Mouse (Mus musculus): ENCODE data around the gene Hist1h1c. TPM values are rescaled to one million over a fixed set of nuclear protein-coding genes. Genes with fewer than 3 reads are reported as not detected.

Hist1h1c gene
- total RNA-seq, 1 experiment from 2014 or later: 345 TPM

DNA sequence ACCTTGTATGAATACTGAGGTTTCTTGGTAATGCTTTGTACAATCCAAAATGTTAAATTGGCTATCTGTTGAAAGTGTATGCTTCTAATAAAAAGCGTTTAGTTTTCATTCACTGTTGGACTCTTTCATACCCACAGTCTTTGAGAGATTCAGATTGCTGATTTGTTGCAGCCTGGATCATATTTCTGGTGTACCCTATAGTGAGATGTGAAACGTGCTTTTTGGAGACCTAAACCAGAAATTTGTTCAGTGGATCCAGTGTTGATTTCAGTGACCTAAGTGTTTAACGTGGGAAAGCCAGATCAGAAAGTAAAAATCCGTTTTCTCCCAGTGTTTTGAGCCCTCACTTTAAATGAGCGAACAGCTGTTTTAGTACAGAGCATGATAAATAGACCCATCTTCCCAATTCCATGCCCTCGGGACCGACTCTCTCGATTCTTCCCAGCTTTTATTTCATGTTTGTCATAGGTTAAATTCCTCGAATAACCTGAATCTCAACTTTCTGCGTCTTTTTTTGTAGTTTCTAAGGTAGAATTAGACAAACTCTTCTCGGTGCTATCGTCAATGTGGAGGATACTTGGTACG, 1.7 kb downstream of the Hist1h1c start:
- ATAC-seq (replicated peaks in 1 of 2; ENCODE audit: insufficient read depth in 1 of 2, low FRiP score in 2 of 2, low TSS enrichment in 1 of 2, low read depth in 1 of 2, poor library complexity in 2 of 2, severe bottlenecking in 2 of 2): no peak

- ATAC-seq (replicated peaks in 1 of 2; ENCODE audit: insufficient read depth in 1 of 2, low FRiP score in 2 of 2, low TSS enrichment in 1 of 2, low read depth in 1 of 2, poor library complexity in 2 of 2, severe bottlenecking in 2 of 2): no peak
Measured at GRCm38 (mm10) chr13:23740910-23741309, 2.3 kb downstream of the Hist1h1c start.

DNA sequence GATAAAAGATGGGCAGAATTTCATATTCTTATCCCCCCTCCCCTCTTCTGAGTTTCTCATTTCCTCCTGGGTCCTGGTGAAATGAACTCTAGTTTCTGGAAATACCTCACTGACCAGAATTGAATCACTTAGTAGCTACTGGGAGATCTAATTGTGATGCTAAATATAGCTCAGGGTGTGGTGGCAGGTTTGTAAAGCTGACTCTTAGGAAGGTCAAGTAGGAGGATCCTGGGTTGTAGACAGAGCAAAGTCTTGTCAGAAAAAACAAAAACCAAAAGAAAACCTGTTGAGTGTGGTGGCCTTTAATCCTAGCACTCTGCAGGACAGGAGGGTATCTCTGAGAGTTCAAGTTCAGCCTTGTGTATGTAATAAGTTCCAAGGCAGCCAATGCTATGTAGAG, 3.4 kb downstream of the Hist1h1c start:
- ATAC-seq (replicated peaks in 1 of 2; ENCODE audit: insufficient read depth in 1 of 2, low FRiP score in 2 of 2, low TSS enrichment in 1 of 2, low read depth in 1 of 2, poor library complexity in 2 of 2, severe bottlenecking in 2 of 2): no peak

DNA sequence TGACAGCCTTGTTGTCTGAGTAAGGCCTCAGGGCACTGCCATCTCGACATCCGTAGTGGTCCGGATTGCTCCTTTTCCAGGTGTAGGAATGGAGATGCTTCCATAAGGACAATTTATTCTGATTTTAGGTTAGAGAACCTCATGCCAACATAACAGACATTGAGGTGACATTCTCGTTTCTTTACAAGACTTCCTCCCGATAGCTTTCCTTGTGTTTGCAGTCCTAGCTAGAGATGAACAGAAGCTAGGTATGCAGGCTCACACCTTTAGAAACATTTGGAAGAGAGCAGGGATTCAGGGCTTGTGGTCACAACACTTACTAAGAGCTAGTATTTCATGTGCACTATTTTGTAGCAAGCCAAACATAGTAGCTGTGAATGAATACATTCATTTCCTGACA, 4.6 kb downstream of the Hist1h1c start:
- no peak for ATAC-seq (replicated peaks in 1 of 2; ENCODE audit: insufficient read depth in 1 of 2, low FRiP score in 2 of 2, low TSS enrichment in 1 of 2, low read depth in 1 of 2, poor library complexity in 2 of 2, severe bottlenecking in 2 of 2)

DNA sequence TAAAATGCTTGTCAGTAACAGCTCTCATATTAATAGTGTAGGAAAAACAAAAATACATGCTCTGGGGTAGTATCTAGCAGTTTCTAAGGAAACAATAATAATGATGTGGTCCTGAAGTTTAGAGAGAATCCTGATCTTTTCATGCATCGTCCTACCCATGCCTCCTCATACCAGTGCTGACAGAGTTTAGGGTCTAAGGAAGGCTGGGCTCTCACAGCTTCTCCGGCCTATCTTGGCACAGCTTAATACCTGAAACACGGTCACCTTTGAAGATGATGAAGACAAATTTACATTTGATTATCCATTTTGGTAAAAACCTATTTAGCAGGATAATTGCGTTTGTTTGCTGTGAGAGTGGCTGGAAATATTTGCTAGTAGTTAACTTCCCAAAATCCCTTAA, 5.4 kb downstream of the Hist1h1c start:
- no peak for ATAC-seq (replicated peaks in 1 of 2; ENCODE audit: insufficient read depth in 1 of 2, low FRiP score in 2 of 2, low TSS enrichment in 1 of 2, low read depth in 1 of 2, poor library complexity in 2 of 2, severe bottlenecking in 2 of 2)

GRCm38 (mm10) chr13:23744421-23745380, 6.1 kb downstream of the Hist1h1c start:
- no peak for ATAC-seq (replicated peaks in 1 of 2; ENCODE audit: insufficient read depth in 1 of 2, low FRiP score in 2 of 2, low TSS enrichment in 1 of 2, low read depth in 1 of 2, poor library complexity in 2 of 2, severe bottlenecking in 2 of 2)

GRCm38 (mm10) chr13:23745381-23746161, 7.0 kb downstream of the Hist1h1c start, which contains the start of gene Hist1h3c:
Hist1h3c (minus strand) TSS chr13:23745602.
- ATAC-seq (replicated peaks in 1 of 2; ENCODE audit: insufficient read depth in 1 of 2, low FRiP score in 2 of 2, low TSS enrichment in 1 of 2, low read depth in 1 of 2, poor library complexity in 2 of 2, severe bottlenecking in 2 of 2): peak; percentile 61 to 62; a peak in 3 of 4 replicates

DNA sequence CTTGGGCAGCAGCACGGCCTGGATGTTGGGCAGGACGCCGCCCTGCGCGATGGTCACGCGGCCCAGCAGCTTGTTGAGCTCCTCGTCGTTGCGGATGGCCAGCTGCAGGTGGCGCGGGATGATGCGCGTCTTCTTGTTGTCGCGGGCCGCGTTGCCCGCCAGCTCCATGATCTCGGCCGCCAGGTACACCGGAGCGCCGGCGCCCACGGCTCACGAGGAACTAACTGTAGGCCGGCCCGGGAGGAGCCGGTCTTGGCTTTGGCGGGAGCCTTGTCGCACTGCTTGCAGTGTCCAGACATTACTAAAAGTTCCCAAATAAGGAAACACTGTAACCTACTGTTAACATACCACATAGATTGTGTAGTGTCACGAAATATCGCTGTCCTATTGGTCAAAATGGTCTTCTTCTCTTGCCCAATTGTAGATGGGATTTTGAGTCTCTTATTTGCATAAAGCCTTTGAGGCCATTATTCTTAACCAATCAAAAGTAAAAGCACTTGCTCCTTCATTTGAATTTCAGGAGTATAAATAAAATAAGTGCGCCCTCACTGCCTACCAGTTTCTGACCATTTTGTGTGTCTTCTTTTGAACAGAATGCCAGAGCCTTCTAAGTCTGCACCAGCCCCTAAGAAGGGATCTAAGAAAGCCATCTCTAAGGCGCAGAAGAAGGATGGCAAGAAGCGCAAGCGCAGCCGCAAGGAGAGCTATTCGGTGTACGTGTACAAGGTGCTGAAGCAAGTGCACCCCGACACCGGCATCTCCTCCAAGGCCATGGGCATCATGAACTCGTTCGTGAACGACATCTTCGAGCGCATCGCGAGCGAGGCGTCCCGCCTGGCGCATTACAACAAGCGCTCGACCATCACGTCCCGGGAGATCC, 7.8 kb downstream of the Hist1h1c start, which contains the start of gene Hist1h2bb:
Gene Hist1h2bb (plus strand): TSS at position 534 of the 880 bp plus-strand sequence.
- peak; percentile 81 to 87 for ATAC-seq (replicated peaks in 1 of 2; ENCODE audit: insufficient read depth in 1 of 2, low FRiP score in 2 of 2, low TSS enrichment in 1 of 2, low read depth in 1 of 2, poor library complexity in 2 of 2, severe bottlenecking in 2 of 2)

DNA sequence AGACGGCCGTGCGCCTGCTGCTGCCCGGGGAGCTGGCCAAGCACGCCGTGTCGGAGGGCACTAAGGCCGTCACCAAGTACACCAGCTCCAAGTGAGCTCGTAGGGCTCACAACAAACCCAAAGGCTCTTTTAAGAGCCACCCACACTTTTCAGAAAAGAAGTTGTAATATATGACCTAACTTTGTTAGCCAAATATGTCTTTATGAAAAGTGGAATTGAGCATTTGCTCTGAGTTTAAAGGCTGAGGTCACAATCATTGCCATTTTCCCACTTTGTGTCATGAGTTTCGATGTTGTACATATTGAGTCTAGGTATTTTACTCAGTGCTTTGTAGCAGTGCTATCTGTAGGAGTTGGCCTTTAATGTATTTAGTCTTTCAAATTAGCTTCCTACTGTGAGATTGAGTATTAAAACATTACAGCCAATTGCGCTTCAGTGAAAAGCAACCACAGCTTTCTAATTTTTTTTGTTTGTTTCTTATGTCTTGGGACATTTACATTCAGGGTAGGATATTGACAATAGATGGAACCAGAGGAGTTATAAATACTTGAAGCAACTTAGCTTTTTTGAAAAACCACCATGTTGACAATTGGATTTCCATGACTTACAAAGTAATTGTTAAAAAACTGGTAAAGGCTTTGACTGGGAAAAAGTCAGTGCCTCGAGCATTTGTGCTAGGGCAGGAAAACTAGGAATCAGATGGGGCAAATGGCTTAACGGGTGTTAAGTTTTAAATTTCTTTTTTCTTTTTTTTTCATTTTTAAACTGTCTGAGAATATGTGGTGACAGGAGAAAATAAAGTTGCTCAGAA, 8.7 kb downstream of the Hist1h1c start:
- no peak for ATAC-seq (replicated peaks in 1 of 2; ENCODE audit: insufficient read depth in 1 of 2, low FRiP score in 2 of 2, low TSS enrichment in 1 of 2, low read depth in 1 of 2, poor library complexity in 2 of 2, severe bottlenecking in 2 of 2)

DNA sequence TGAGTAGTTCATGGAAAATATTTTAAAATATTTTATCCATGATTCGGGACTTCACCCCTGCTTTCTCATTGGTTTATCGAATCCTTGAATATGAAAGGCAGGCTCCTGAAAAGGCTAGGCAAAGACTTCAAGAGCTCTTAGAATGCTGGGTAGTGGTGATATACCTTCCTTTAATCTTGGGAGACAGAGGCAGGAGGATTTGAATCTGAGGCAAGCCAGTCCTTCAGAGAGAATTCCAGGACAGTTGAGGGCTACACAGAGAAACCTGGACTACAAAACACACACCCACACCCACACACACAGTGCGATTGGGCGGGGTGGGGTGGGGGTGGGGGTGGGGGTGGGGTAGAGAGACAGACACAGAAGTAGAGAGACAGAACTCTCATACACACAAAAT, 9.3 kb downstream of the Hist1h1c start:
- no peak for ATAC-seq (replicated peaks in 1 of 2; ENCODE audit: insufficient read depth in 1 of 2, low FRiP score in 2 of 2, low TSS enrichment in 1 of 2, low read depth in 1 of 2, poor library complexity in 2 of 2, severe bottlenecking in 2 of 2)

- ATAC-seq (replicated peaks in 1 of 2; ENCODE audit: insufficient read depth in 1 of 2, low FRiP score in 2 of 2, low TSS enrichment in 1 of 2, low read depth in 1 of 2, poor library complexity in 2 of 2, severe bottlenecking in 2 of 2): no peak
Measured at GRCm38 (mm10) chr13:23749563-23750121, 11.0 kb downstream of the Hist1h1c start.

DNA sequence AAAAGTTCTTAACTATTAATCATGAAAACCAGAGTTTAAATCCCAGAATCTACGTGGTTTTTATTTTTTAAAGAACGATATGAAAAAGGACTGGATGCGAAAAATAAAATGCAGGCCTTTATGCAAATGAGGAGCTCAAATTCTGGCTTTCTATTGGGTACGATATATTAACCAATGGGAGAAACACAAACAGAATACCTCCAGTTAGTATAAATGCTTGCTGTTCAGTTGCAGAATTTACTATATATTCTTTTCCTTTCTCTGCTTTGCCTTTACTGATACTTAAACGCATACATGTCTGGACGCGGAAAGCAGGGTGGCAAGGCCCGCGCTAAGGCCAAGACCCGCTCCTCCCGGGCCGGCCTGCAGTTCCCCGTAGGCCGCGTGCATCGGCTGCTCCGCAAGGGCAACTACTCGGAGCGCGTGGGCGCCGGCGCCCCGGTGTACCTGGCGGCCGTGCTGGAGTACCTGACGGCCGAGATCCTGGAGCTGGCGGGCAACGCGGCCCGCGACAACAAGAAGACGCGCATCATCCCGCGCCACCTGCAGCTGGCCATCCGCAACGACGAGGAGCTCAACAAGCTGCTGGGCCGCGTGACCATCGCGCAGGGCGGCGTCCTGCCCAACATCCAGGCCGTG, 12.3 kb downstream of the Hist1h1c start, which contains the start of gene Hist1h2ab:
Gene Hist1h2ab (plus strand): TSS at position 288 of the 639 bp plus-strand sequence.
- peak; percentile 12 to 48; a peak in 2 of 4 replicates for ATAC-seq (replicated peaks in 1 of 2; ENCODE audit: insufficient read depth in 1 of 2, low FRiP score in 2 of 2, low TSS enrichment in 1 of 2, low read depth in 1 of 2, poor library complexity in 2 of 2, severe bottlenecking in 2 of 2)

GRCm38 (mm10) chr13:23751478-23751956, 12.9 kb downstream of the Hist1h1c start:
- no peak; a peak in 1 of 4 replicates for ATAC-seq (replicated peaks in 1 of 2; ENCODE audit: insufficient read depth in 1 of 2, low FRiP score in 2 of 2, low TSS enrichment in 1 of 2, low read depth in 1 of 2, poor library complexity in 2 of 2, severe bottlenecking in 2 of 2)

GRCm38 (mm10) chr13:23752067-23752741, 13.6 kb downstream of the Hist1h1c start, which contains the start of gene Hist1h3b:
Hist1h3b (plus strand) TSS chr13:23752267.
- peak; percentile 61 for ATAC-seq (replicated peaks in 1 of 2; ENCODE audit: insufficient read depth in 1 of 2, low FRiP score in 2 of 2, low TSS enrichment in 1 of 2, low read depth in 1 of 2, poor library complexity in 2 of 2, severe bottlenecking in 2 of 2)
